Mouse (Mus musculus): ENCODE data around the gene Nup62. TPM values are rescaled to one million over a fixed set of nuclear protein-coding genes. Genes with fewer than 3 reads are reported as not detected.

The Nup62 gene
- total RNA-seq, 1 experiment = 98.0 TPM

GRCm38 (mm10) chr7:44792781-44793180, 23.1 kb upstream of the Nup62 start:
- TF ChIP-seq CHD2 (IDR thresholded peaks at IDR 0.05; ENCODE audit: low read depth, low read length) (no peak), MAFK (IDR thresholded peaks at IDR 0.05; ENCODE audit: insufficient read depth, low read depth, low read length) (no peak), ZNF384 (IDR thresholded peaks at IDR 0.05; ENCODE audit: low read depth, low read length) (no peak), ZC3H11A (IDR thresholded peaks at IDR 0.05; ENCODE audit: borderline replicate concordance, low read depth, low read length) (no peak), HCFC1 (IDR thresholded peaks at IDR 0.05; ENCODE audit: borderline replicate concordance, insufficient read depth, low read length) (no peak)
- Histone ChIP-seq H3K9me3 (ENCODE audit: control insufficient read depth, insufficient read depth, low read depth, low read length) (no peaks in the 10 kb centered on the region), H3K9ac (ENCODE audit: insufficient read depth, low read depth, low read length, poor library complexity, severe bottlenecking) (no peak overlapping the region), H3K4me3 (ENCODE audit: insufficient read depth in 1 of 2, low read depth in 1 of 2, low read length in 2 of 2, poor library complexity in 1 of 2, severe bottlenecking in 1 of 2) (no peak overlapping the region), H3K27ac (ENCODE audit: insufficient read depth, low read depth, low read length, poor library complexity, severe bottlenecking) (no peak overlapping the region), H3K36me3 (ENCODE audit: control insufficient read depth, insufficient read depth, low read length, poor library complexity, severe bottlenecking) (no peaks in the 10 kb centered on the region), H3K4me1 (ENCODE audit: control insufficient read depth in 2 of 2, insufficient read depth in 2 of 2, low read length in 2 of 2, poor library complexity in 1 of 2) (no peaks in the 10 kb centered on the region)
- DNase-seq (ENCODE audit: low read depth, low spot score) = no peak
- in situ Hi-C loops (cut with MboI; ENCODE audit: low sequenced_read_pairs in 2 of 2, unreplicated experiment in 2 of 2) = no loop called here

DNA sequence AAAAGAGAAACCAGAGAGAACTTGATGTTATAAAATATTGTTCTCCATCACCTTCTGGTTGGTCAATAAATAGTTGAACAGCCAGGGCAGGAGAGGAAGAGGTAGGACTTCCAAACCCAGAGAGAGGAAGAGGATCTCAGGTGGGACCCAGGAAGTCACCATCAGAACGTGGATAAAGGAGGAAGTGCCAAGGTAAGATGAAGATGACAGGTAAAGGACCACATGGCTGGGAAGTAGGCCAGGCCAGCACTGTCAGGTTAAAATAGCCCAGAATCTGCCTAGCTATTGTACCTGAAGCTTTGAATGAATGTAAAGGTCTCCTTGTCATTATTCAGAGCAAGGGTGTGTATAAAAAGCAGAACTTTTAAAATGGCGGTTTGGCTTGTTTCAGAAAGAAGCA, 7.0 kb upstream of the Nup62 start:
- no peaks in the 10 kb centered on the region; the same call in 1 of the 2 replicates for H3K36me3 ChIP-seq (ENCODE audit: control insufficient read depth, insufficient read depth, low read length, poor library complexity, severe bottlenecking)
- H3K27ac ChIP-seq (ENCODE audit: insufficient read depth, low read depth, low read length, poor library complexity, severe bottlenecking) = no peak overlapping the region
- H3K4me3 ChIP-seq (ENCODE audit: insufficient read depth in 1 of 2, low read depth in 1 of 2, low read length in 2 of 2, poor library complexity in 1 of 2, severe bottlenecking in 1 of 2) = no peak overlapping the region
- H3K9ac ChIP-seq (ENCODE audit: insufficient read depth, low read depth, low read length, poor library complexity, severe bottlenecking) = no peak overlapping the region
- in situ Hi-C loops (cut with MboI; ENCODE audit: low sequenced_read_pairs in 2 of 2, unreplicated experiment in 2 of 2) = no loop called here
- DNase-seq (ENCODE audit: low read depth, low spot score) = no peak
- peaks cover 0 to 6% of the 10 kb centered on the region in 2 experiments; a peak in 2 of 4 replicates for H3K4me1 ChIP-seq (ENCODE audit: control insufficient read depth in 2 of 2, insufficient read depth in 2 of 2, low read length in 2 of 2, poor library complexity in 1 of 2)
- TF ChIP-seq MAFK (IDR thresholded peaks at IDR 0.05; ENCODE audit: insufficient read depth, low read depth, low read length) (no peak), ZNF384 (IDR thresholded peaks at IDR 0.05; ENCODE audit: low read depth, low read length) (no peak), ZC3H11A (IDR thresholded peaks at IDR 0.05; ENCODE audit: borderline replicate concordance, low read depth, low read length) (no peak), HCFC1 (IDR thresholded peaks at IDR 0.05; ENCODE audit: borderline replicate concordance, insufficient read depth, low read length) (no peak), CHD2 (IDR thresholded peaks at IDR 0.05; ENCODE audit: low read depth, low read length) (no peak)
- no peaks in the 10 kb centered on the region for H3K9me3 ChIP-seq (ENCODE audit: control insufficient read depth, insufficient read depth, low read depth, low read length)

DNA sequence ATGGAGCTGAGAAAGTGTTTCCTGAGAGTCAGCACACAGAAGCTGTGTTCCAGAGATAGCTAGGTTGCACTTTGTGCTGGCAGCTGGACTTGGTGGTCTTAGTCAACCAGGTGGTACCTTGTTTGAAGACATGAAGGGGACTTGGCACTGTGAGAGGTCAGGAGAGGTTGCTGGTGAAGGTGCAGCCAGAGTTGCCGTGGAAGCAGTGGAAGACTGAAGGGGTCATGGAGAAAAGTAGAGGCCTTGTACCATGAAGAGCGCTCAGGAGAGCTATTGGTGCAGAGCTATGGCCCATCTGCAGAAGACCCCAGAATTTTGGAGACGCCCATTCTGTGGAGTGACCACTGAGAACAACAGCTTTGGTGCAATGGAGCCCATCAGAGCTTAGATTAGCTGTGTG, 6.4 kb upstream of the Nup62 start:
- Histone ChIP-seq H3K9ac (ENCODE audit: insufficient read depth, low read depth, low read length, poor library complexity, severe bottlenecking) (no peak overlapping the region), H3K4me3 (ENCODE audit: insufficient read depth in 1 of 2, low read depth in 1 of 2, low read length in 2 of 2, poor library complexity in 1 of 2, severe bottlenecking in 1 of 2) (no peak overlapping the region), H3K4me1 (ENCODE audit: control insufficient read depth in 2 of 2, insufficient read depth in 2 of 2, low read length in 2 of 2, poor library complexity in 1 of 2) (peaks cover 0 to 3% of the 10 kb centered on the region in 2 experiments; a peak in 1 of 4 replicates), H3K9me3 (ENCODE audit: control insufficient read depth, insufficient read depth, low read depth, low read length) (no peaks in the 10 kb centered on the region), H3K36me3 (ENCODE audit: control insufficient read depth, insufficient read depth, low read length, poor library complexity, severe bottlenecking) (peaks cover 3% of the 10 kb centered on the region; the same call in 1 of the 2 replicates), H3K27ac (ENCODE audit: insufficient read depth, low read depth, low read length, poor library complexity, severe bottlenecking) (no peak overlapping the region)
- in situ Hi-C loops (cut with MboI; ENCODE audit: low sequenced_read_pairs in 2 of 2, unreplicated experiment in 2 of 2) = no loop called here
- TF ChIP-seq ZC3H11A (IDR thresholded peaks at IDR 0.05; ENCODE audit: borderline replicate concordance, low read depth, low read length) (no peak), ZNF384 (IDR thresholded peaks at IDR 0.05; ENCODE audit: low read depth, low read length) (no peak), HCFC1 (IDR thresholded peaks at IDR 0.05; ENCODE audit: borderline replicate concordance, insufficient read depth, low read length) (no peak), MAFK (IDR thresholded peaks at IDR 0.05; ENCODE audit: insufficient read depth, low read depth, low read length) (no peak)
- no peak for DNase-seq (ENCODE audit: low read depth, low spot score)

GRCm38 (mm10) chr7:44810365-44810764, 5.5 kb upstream of the Nup62 start:
- Histone ChIP-seq H3K4me1 (ENCODE audit: control insufficient read depth in 2 of 2, insufficient read depth in 2 of 2, low read length in 2 of 2, poor library complexity in 1 of 2) (peaks cover 0 to 7% of the 10 kb centered on the region in 2 experiments; a peak in 2 of 4 replicates), H3K36me3 (ENCODE audit: control insufficient read depth, insufficient read depth, low read length, poor library complexity, severe bottlenecking) (peaks cover 6% of the 10 kb centered on the region; the same call in 1 of the 2 replicates), H3K9ac (ENCODE audit: insufficient read depth, low read depth, low read length, poor library complexity, severe bottlenecking) (no peak overlapping the region), H3K9me3 (ENCODE audit: control insufficient read depth, insufficient read depth, low read depth, low read length) (no peaks in the 10 kb centered on the region), H3K27ac (ENCODE audit: insufficient read depth, low read depth, low read length, poor library complexity, severe bottlenecking) (no peak overlapping the region), H3K4me3 (ENCODE audit: insufficient read depth in 1 of 2, low read depth in 1 of 2, low read length in 2 of 2, poor library complexity in 1 of 2, severe bottlenecking in 1 of 2) (no peak overlapping the region)
- TF ChIP-seq MAFK (IDR thresholded peaks at IDR 0.05; ENCODE audit: insufficient read depth, low read depth, low read length) (no peak), ZC3H11A (IDR thresholded peaks at IDR 0.05; ENCODE audit: borderline replicate concordance, low read depth, low read length) (no peak), CHD2 (IDR thresholded peaks at IDR 0.05; ENCODE audit: low read depth, low read length) (no peak), ZNF384 (IDR thresholded peaks at IDR 0.05; ENCODE audit: low read depth, low read length) (no peak), HCFC1 (IDR thresholded peaks at IDR 0.05; ENCODE audit: borderline replicate concordance, insufficient read depth, low read length) (no peak)
- in situ Hi-C loops (cut with MboI; ENCODE audit: low sequenced_read_pairs in 2 of 2, unreplicated experiment in 2 of 2) = no loop called here
- no peak for DNase-seq (ENCODE audit: low read depth, low spot score)
